Mouse (Mus musculus) right cerebral cortex, postnatal 10 days (tissue): ENCODE results near the gene Ambra1.
A peak's percentile ranks its signal among the peaks of the same experiment; 100 is the strongest.

ENCODE experiments used
- DNase-seq, 2 experiments: peaks; one replicate each; pipeline ENCODE4 v3.0.0; 2021; ENCODE audit warnings: low spot score in 2 of 2

Gene Ambra1

GRCm38 (mm10) chr2:91934826-91935525 lies 205.0 kb downstream of the Ambra1 start:
- DNase-seq = peak in 1 of 2 experiments; percentile 26

- DNase-seq = peak; percentile 43 to 57
Observed at GRCm38 (mm10) chr2:91936154-91936553, 206.2 kb downstream of the Ambra1 start.

DNA sequence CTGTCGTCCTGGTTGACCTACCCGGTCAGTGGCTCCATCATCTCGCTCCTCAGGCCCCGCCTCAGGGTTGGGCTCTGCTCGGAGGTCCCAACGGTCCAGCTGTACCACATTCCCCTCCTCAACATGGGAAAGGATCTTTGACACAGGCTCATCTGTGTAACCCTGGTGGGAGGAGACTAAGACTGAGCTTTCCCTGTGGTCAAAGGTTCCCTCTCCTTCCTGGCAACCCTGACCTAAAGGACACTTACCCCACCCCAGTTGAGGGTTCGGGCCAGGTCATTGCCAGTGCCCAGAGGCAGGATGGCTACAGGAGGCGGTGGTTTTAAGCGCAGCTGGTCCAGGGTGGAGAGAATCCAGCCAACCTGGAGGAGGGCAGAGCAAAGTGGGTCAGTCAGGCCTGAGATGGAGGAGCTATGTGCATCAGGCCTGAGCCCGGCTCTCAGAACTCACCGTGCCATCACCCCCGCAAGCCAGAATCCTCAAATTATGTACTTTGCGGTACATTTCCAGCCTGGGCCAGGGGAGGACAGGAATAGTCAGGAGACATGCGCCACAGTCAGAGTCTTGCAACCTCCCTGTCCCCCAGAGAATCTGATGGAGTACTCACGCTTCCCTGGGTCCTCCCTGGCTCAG lies 209.5 kb downstream of the Ambra1 start:
- peak in 1 of 2 experiments; percentile 23 for DNase-seq

DNA sequence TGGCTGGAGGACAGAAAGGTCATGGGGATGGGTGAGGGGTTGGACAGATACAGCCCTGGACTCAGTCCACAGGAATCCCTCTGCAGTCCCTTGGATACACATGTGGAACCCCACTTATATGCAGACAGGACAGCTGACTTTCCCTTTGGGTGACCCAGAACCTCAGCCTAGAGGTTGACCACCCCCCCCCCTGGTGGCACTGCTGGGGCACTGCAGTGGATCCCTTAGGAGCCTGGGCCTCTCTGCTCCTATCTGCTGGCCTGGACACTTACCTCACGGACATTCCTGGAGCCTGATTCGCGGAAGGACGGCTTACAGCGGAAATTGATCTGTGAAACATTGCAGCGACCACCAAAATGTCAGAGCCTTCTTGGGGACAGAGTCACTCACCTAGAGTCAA lies 212.4 kb downstream of the Ambra1 start:
- no peak for DNase-seq

DNA sequence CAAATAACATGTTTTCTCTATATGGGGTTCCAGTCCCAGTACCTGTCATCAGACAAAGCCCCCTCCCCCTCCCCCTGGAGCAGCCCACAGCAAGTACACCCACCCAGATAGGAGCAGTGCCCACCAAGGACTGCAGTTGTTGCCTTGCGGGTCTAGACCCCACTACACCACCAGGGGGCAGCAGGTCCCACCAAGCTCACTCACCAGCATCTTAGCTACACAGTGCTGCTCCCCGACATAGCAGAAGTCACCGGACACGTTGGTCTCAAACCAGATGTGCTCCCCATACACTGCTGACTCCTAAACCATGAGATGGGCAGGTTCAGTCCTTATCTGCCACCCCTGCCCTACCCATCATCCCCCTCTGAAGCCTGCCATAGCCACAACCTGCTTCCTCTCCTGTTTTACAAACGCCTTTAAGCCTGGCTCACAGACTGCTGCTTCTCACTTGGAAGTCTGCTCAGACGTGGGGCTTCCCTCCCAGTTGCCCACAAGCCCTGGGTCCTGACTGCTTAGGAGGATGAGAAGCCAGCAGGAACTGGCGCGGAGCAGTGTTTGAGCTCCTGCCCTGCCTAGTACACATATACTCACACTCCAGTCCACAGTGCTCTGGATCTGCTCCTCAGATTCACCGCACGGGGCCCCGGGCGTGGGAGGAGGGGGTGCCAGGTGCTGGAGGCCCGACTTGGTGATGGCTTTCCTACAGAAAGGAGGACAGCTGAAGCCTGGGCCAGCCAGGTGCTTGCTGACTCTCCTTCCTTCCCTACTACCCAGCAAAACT lies 214.4 kb downstream of the Ambra1 start:
- DNase-seq = peak; percentile 84 to 86

DNA sequence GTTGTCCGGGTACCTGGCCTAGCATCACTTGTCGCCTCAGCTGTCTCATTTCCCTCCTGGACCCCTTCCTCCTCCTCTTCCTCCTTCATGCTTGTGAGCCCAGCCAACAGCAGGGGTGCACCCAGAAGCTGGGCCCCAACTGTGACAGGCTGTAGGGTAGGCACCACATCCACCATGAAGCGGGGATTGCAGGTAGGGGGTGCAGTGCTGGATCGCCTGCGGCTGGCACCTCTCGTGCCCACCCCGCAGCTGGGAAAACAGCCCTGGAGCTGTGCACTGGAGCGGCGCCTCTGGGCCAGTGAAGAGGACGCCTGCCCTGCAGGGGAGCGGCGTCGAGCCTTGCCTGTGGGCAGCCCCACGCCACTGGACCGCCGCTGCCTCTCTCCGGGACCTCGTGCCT lies 215.5 kb downstream of the Ambra1 start, which contains the start of gene Gm9821:
Gene Gm9821 (plus strand): TSS at position 221 of the 400 bp plus-strand sequence.
- DNase-seq = no peak

GRCm38 (mm10) chr2:91946836-91947235 lies 216.9 kb downstream of the Ambra1 start:
- DNase-seq = peak in 1 of 2 experiments; percentile 42

GRCm38 (mm10) chr2:91947397-91948150 lies 217.6 kb downstream of the Ambra1 start:
- no peak for DNase-seq

- DNase-seq = no peak
Observed at GRCm38 (mm10) chr2:91948151-91948509, 218.2 kb downstream of the Ambra1 start.

- no peak for DNase-seq
Observed at GRCm38 (mm10) chr2:91948792-91949241, 218.9 kb downstream of the Ambra1 start.

DNA sequence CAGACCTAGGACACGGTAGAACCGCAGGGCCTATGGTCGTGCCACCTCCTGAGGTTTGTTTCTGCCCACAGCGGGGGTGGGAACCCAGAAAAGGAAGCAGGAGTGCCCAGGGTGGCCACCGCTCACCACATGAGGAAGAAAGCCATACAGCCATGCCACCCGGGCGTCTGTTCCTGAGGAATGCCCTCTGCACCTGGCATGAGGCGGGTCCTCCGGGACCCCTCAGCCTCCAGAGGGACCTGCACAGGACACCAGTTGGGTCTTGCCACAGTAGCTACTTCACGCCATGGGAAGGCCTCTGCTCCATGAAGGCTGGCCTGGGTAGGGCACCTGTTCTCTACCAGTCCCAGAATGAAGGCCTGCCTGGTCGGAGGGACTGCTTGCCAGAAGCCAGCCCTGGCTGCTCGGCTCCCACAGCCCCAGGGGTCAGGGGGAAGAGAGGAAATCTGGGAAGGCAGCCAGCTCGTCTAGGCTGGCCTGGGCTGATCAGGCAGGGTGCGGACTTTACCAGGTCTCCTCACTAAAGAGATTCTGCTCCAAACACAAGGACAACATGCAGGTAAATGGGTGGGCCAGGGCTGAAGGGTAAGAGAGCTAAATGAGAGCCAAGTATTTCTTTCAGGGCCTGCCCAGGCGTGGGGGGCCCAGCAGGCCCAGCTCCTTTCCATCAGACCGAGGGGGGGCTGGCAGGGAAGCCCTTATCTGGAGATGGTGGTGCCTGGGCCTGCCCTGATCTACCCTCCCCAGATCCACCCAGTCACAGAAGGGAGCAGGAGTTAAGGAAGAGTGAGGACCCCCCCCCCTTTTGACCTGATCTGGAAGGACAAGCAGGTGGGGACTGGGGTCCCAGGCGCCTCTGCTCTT lies 219.7 kb downstream of the Ambra1 start:
- DNase-seq = peak in 1 of 2 experiments; percentile 51

DNA sequence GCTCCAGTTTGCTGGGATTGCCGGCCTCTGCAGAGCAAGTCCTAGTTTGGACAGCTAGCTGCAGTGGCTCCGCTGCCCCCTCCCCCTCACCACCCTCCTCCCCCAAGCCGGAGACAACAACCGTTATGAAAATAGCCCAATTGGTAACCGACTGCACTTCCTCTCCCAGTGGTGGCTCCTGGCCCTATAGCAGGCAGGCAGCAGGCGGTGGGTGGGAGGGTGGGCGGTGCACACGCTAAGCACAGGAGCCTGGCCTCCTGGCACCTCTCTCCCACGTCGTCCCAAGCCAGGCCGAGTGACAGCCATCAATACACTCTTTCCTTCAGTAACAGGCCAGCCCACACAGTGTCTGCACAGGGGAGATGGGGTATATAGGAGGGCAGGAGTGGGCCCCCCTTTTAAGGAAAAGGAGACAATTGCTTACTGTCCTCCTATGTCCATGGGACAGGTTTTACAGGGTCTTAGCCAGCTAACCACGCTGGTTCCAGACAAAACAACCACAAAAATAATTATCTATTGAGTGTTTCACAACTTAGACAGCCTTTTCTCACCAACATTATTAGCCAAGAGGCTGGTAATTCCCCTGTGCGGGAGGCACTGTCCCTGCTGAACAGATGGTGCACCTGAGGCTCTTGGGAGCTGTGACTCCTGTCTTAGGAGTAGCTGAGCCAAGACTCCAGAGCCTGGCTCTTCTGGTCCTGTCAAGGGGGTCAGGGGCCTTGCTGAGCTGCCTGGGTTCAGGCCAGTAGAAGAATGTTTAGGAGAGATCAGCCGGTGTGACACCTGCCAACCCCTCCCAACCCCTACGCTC lies 220.5 kb downstream of the Ambra1 start:
- no peak for DNase-seq

DNA sequence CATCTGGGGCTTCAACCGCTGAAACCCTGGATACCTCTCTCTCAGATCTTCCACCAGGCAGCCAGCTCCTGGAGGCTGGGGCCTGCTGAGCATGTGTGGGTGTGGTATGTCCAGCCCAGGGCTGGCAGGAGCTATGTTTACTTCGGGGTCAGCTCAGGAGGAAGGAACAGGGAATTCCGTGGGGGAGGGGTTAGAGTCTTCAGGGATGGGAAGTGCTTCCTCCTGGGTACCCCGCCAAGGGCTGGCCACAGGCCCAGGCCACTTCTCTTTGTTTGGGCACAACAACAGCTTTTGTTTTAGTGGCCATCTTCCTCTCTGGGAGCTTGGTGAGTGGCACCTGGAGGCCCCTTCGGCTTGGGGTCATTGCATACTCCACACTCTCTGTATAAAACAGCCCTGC lies 223.9 kb downstream of the Ambra1 start:
- DNase-seq = no peak

DNA sequence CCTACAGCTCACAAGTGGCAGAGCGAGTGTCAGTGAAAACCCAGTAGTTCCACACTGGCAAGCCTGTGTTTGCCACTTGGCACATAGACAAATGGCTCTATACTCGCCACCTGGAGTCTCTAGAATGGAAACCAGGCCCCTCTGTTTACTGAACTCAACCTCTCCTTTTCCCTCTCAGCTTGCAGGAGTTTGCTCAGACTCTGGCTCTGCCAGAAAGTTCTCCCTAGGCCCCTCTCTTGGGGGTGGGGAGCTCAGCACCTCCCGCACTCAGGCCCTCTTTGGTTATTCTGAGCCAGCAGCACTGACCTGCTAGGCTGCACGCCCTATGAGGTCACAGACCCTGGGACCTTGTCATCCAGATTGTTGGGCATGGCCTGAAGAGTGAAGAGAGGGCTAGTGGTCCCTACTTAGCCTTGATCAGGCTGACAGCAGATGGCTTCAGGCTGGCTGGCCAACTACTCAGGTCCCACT lies 225.2 kb downstream of the Ambra1 start:
- DNase-seq = no peak

DNA sequence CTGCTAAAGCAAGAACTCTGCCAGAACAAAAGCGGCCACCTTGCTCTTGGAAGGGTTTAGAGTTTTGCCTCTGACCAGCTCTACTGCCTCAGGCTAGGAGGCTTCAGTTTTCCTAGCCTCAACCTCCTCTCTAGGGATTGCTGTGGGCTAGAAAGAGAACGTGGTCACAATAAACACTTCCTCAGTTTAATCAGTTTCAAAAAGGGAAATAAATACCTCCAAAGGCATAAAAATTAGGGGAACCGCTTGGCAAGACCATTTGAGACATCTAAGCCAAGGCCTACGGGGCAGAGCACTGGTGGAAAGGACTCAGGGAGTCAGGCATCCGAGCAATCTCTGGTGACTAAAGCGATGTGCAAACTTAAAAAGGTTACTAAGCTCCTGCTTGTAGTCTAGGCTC lies 225.9 kb downstream of the Ambra1 start:
- no peak for DNase-seq

GRCm38 (mm10) chr2:91957096-91957495 lies 227.2 kb downstream of the Ambra1 start:
- peak; percentile 88 to 94 for DNase-seq

DNA sequence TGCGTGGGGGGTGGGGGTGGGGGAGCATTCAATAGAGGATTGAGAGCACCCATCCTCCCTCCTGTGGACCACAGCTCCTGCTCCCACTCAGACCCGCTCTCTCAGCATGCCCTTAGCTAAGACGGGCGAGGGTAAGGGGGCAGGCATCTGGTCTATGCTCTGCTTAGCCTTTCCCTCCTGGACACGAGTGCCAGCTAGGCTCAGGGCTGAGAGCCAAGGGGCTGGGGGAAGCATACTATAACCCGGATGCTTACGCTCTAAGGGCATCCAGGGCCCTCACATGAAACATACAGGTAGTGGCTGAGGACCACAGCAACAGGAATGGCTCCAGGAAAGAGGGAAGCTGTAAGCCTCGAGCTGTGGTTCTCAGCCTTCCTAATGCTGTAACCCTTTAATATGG lies 228.1 kb downstream of the Ambra1 start:
- no peak for DNase-seq

GRCm38 (mm10) chr2:91958701-91959457 lies 228.9 kb downstream of the Ambra1 start:
- peak in 1 of 2 experiments; percentile 76 for DNase-seq
